Mouse (Mus musculus) liver, embryonic 13.5 days (tissue): ENCODE results near the gene Sgtb. TPM values are rescaled to one million over a fixed set of nuclear protein-coding genes. Genes with fewer than 3 reads are reported as not detected.

ENCODE experiments used
- ATAC-seq: fragments of 200-750 bp; cut with Nextera tagmentation; 2 replicates; pipeline ENCODE4 v1.8.0; 2017; ENCODE audit warnings: low read depth, mild to moderate bottlenecking, moderate number of reproducible peaks, moderate library complexity
- DNase-seq: peaks from one replicate; pipeline ENCODE4 v3.0.0; 2022
- H3K27ac ChIP-seq: fragments of 300-500 bp; sonication (generic); 2 replicates; pipeline ENCODE4 v1.5.1; 2015; ENCODE audit warnings: moderate library complexity, mild to moderate bottlenecking, inconsistent platforms
- H3K27me3 ChIP-seq: fragments of 300-500 bp; sonication (generic); 2 replicates; pipeline ENCODE4 v1.6.1; 2015; ENCODE audit warnings: mild to moderate bottlenecking, inconsistent platforms
- H3K36me3 ChIP-seq: fragments of 300-500 bp; sonication (generic); 2 replicates; pipeline ENCODE4 v1.6.1; 2015; ENCODE audit warnings: mild to moderate bottlenecking, inconsistent platforms
- H3K4me1 ChIP-seq: fragments of 300-500 bp; sonication (generic); replicated peaks from 2 replicates; pipeline ENCODE4 v1.6.1; 2015; ENCODE audit warnings: inconsistent platforms
- H3K4me2 ChIP-seq: fragments of 300-500 bp; sonication (generic); 2 replicates; pipeline ENCODE4 v1.6.1; 2015; ENCODE audit warnings: inconsistent platforms, mild to moderate bottlenecking, moderate library complexity
- H3K4me3 ChIP-seq: fragments of 300-500 bp; sonication (generic); replicated peaks from 2 replicates; pipeline ENCODE4 v1.5.1; 2015; ENCODE audit warnings: mild to moderate bottlenecking, inconsistent platforms
- H3K9ac ChIP-seq: fragments of 300-500 bp; sonication (generic); 2 replicates; pipeline ENCODE4 v1.6.1; 2015; ENCODE audit warnings: mild to moderate bottlenecking, inconsistent platforms
- H3K9me3 ChIP-seq: fragments of 300-500 bp; sonication (generic); replicated peaks from 2 replicates; pipeline ENCODE4 v1.6.1; 2016; ENCODE audit warnings: inconsistent platforms
- WGBS: fragments of 180-500 bp; shearing (Covaris S2); methylation state at CpG from one replicate; pipeline ENCODE4 v1.1.7; 2015; ENCODE audit not compliant: insufficient replicate concordance; 5-methylcytosine and 5-hydroxymethylcytosine counted together
- polyA plus RNA-seq: library from polyadenylated mRNA; unstranded; fragments of >200 nt; fragmentation: Nextera tagmentation; extraction: Ambion mirVana; gene quantifications from 2 replicates; pipeline ENCODE4 v1.2.1, GENCODE M21; 2015

Sgtb gene
- polyA plus RNA-seq: 0.62 and 0.74 TPM in 2 replicates

DNA sequence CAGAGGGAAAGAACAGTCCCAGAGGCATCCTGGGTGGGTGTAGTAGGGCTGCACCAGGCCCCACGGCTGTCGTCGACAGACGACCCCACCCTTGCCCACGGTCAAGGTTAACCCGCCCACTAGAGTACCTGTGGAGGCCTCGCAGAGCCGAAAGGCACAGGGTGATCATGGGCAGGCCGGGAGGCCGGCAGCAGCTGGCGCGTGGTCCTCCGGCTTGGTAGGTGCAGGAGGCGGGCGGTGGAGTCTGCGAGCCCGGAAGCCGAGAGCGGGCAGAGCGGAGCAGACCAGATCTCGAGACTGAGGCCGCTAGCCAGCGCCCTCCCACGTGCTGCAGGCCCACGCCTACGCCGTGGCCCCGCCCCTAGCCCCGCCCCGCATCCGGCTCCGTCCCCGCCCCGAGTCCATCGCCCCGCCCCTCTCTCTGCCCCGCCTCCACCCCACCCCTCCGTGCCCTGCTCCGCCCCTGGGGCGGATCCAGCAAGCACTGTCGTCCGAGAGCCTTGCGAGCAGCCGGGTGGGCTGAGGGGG is at the start of gene Sgtb, which contains the start of gene Nln:
Sgtb (plus strand) TSS at position 454 of the 528 bp plus-strand sequence.
Nln (minus strand) TSS at position 327 of the 528 bp plus-strand sequence.
- no peaks in the 10 kb centered on the region for H3K36me3 ChIP-seq
- peak within 1 kb of the TSS; percentile 87 for H3K4me2 ChIP-seq
- peak; percentile 98 for ATAC-seq
- peaks cover 26% of the 10 kb centered on the region for H3K27me3 ChIP-seq
- no peak within 1 kb of the TSS; the same call in 1 of the 2 replicates for H3K27ac ChIP-seq
- peaks cover 20% of the 10 kb centered on the region for H3K4me1 ChIP-seq
- peak; percentile 81 for DNase-seq
- H3K9me3 ChIP-seq: no peaks in the 10 kb centered on the region
- peak within 1 kb of the TSS; percentile 65 for H3K4me3 ChIP-seq
- H3K9ac ChIP-seq: peak within 1 kb of the TSS; percentile 68
- 1% methylated on average over 37 of the region's 44 CpGs for WGBS

DNA sequence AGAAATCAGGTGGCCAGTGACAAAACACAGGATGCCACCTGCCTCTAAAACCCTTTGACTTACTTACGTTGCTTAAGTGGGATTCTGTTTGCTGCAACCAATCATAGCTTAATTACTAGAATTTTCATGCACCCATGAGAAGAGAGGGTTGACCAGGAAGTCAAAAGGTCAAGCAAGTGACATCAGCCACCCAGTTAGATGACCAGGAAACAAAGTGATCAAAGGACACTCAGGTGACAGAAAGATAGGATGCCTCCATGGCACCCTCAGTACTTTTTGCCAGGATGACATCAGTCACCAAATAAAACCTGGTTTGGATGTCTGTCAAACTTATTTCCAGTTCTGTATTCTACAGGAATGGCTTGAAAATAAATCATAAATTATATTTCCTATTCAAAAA is 49.3 kb upstream of the Sgtb start:
- H3K4me3 ChIP-seq: no peak overlapping the region
- no peaks in the 10 kb centered on the region for H3K9me3 ChIP-seq
- no peak overlapping the region for H3K27ac ChIP-seq
- DNase-seq (no peak), ATAC-seq (no peak)
- H3K4me1 ChIP-seq: peaks cover 4% of the 10 kb centered on the region; the same call in 1 of the 2 replicates
- no peaks in the 10 kb centered on the region for H3K36me3 ChIP-seq
- no peak overlapping the region for H3K9ac ChIP-seq
- no peak overlapping the region for H3K4me2 ChIP-seq
- no peaks in the 10 kb centered on the region for H3K27me3 ChIP-seq
- WGBS: 80% methylated on average over 1 of the region's 1 CpGs

DNA sequence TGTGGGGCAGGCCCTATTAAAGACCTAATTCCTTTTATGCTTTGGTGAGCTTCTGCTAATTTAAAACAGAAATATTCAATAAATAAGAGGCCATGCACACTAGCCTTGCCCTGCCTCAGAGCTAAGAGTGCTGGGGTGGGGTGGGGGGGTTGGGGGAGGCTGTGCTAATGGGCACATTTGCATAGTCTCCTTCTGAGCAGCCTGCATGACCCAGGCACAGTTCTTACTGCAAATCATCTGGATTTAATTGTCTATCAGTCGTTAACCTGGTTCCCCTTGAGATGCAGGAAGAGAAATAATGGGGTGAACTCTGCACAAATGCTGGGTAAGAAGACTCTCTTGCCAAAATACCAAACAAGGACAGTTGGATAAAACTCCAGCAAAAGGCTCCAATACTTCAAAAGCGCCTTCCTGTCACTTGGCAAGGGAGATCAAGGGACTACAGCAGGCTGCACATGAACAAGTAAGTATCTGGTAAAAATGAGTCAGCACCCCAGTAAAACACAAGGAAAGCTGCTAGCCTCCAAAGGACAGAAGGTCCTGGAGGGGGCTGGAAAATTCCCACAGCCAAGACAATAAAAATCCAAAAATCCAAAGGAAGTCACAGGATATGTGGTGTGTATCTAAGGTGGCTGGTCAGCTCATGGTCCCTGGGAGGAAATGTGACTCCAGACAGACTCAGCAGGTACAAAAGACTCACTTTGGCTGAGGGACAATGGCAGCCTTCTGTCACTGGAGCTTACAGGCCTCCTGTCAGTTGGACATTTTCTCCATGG is 47.4 kb upstream of the Sgtb start:
- DNase-seq (no peak), ATAC-seq (no peak)
- H3K4me1 ChIP-seq: peaks cover 4% of the 10 kb centered on the region; the same call in 1 of the 2 replicates
- H3K27me3 ChIP-seq: no peaks in the 10 kb centered on the region
- 73% methylated on average over 2 of the region's 2 CpGs for WGBS
- no peak overlapping the region for H3K9ac ChIP-seq
- H3K4me3 ChIP-seq: no peak overlapping the region
- H3K27ac ChIP-seq: no peak overlapping the region
- no peaks in the 10 kb centered on the region for H3K36me3 ChIP-seq
- no peaks in the 10 kb centered on the region for H3K9me3 ChIP-seq
- no peak overlapping the region for H3K4me2 ChIP-seq

DNA sequence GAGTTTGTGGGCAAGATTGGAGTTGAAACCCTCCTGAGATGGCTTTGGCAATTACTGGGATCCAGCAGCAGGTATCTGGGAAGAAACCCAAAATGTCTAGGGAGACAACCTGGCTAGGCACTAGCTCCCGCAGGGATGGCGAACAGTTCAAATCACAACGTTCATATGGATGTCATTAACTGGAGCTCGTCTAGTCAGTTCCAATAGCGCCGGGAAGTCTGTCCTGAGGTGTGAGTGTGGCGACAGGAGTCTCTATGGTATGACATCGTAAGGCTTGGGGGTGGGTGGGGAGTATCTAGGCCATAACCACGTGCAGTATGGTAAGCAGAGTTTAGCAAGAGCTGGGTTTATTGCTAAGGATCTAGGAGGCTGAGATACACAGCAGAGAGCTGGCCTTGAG is 46.5 kb upstream of the Sgtb start:
- peaks cover 4% of the 10 kb centered on the region; the same call in 1 of the 2 replicates for H3K4me1 ChIP-seq
- 84% methylated on average over 9 of the region's 9 CpGs for WGBS
- no peak for ATAC-seq
- H3K27ac ChIP-seq: no peak overlapping the region
- no peaks in the 10 kb centered on the region for H3K9me3 ChIP-seq
- no peak overlapping the region for H3K4me3 ChIP-seq
- H3K36me3 ChIP-seq: no peaks in the 10 kb centered on the region
- H3K4me2 ChIP-seq: no peak overlapping the region
- no peak overlapping the region for H3K9ac ChIP-seq
- H3K27me3 ChIP-seq: no peaks in the 10 kb centered on the region
- DNase-seq: no peak

DNA sequence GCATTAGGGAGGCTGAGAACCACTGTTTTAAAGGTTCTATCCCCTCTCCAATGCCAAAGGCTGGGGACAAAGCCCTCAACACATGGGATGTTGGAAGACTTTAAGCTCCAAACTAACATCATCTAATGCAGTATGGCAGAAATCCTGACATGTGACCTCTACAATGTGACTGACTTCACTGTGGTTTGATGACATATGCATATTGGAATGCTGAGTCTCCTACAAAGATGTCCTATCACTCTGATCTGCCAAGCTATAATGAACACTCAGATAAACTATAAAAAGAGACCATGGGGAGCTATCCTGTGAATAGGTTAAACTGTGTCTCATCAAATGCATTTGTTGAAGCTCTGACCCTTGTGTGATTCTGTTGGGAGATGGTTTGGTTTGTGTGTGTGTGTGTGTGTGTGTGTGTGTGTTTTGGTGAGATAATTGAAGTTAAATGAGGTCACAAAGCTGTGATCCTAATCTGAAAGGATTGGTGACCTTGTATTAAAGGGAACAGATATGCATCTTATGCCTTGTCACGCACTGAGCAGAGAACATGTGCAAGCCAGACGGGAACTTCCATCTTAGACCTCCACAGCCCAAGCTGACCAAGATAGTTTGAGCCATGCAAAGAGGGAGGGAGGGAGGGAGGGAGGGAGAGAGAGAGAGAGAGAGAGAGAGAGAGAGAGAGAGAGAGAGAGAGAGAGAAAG is 43.7 kb upstream of the Sgtb start:
- 73% methylated on average over 2 of the region's 2 CpGs for WGBS
- H3K27me3 ChIP-seq: no peaks in the 10 kb centered on the region
- no peak overlapping the region for H3K27ac ChIP-seq
- H3K9ac ChIP-seq: no peak overlapping the region
- DNase-seq (no peak), ATAC-seq (no peak)
- H3K4me3 ChIP-seq: no peak overlapping the region
- H3K9me3 ChIP-seq: no peaks in the 10 kb centered on the region
- no peak overlapping the region for H3K4me2 ChIP-seq
- 0 out of 2 replicates have a peak, but pooled peaks cover 4% of the 10 kb centered on the region for H3K36me3 ChIP-seq
- H3K4me1 ChIP-seq: no peaks in the 10 kb centered on the region

DNA sequence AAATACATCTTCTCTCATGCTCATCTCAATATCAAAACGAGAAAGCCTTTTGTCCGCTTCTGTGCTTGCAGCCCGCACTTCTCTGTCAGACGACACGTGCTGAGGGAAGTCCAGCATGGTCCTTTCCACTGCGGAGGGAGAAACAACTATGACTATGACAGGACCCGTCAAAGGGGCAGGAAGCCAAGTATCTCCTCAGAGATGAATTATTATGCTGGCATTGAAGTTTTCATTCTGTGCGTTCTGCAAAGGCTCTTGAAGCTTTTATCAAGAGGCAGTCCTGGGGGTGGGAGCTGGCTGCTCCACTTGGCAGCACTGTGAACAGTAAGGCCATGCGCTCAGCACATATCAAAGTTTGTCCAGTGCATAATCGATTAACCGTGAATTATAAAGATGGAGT is 40.3 kb upstream of the Sgtb start:
- H3K4me3 ChIP-seq: no peak overlapping the region
- no peaks in the 10 kb centered on the region for H3K9me3 ChIP-seq
- no peaks in the 10 kb centered on the region for H3K27me3 ChIP-seq
- H3K36me3 ChIP-seq: 0 out of 2 replicates have a peak, but pooled peaks cover 4% of the 10 kb centered on the region
- H3K4me2 ChIP-seq: no peak overlapping the region
- ATAC-seq: no peak
- H3K4me1 ChIP-seq: peaks cover 6% of the 10 kb centered on the region
- DNase-seq: no peak
- 83% methylated on average over 11 of the region's 11 CpGs for WGBS
- H3K9ac ChIP-seq: no peak overlapping the region
- no peak overlapping the region for H3K27ac ChIP-seq

DNA sequence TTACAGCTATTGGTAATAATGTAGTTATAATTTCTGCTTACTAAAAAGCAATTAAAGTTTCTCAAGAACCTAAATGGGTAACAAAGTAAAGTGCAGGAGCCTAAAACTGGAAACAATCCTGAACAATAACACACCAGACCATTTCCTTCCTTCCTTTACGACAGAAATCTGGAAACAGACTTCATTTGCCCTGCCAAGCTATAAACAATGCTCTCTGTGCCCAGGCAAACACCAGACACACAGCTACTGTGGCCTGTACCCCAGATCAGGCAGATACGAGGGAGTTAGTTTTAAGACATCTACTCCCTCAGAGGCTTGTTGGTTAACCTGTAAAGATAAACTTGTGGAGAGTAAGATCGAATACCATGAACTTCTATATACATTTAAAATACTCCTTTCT is 38.8 kb upstream of the Sgtb start:
- Histone ChIP-seq H3K4me3 (no peak overlapping the region), H3K27ac (no peak overlapping the region), H3K27me3 (no peaks in the 10 kb centered on the region), H3K9ac (no peak overlapping the region), H3K36me3 (0 out of 2 replicates have a peak, but pooled peaks cover 4% of the 10 kb centered on the region), H3K9me3 (no peaks in the 10 kb centered on the region), H3K4me2 (no peak overlapping the region), H3K4me1 (peaks cover 12% of the 10 kb centered on the region)
- DNase-seq: no peak
- WGBS: 57% methylated on average over 3 of the region's 3 CpGs
- ATAC-seq: no peak

DNA sequence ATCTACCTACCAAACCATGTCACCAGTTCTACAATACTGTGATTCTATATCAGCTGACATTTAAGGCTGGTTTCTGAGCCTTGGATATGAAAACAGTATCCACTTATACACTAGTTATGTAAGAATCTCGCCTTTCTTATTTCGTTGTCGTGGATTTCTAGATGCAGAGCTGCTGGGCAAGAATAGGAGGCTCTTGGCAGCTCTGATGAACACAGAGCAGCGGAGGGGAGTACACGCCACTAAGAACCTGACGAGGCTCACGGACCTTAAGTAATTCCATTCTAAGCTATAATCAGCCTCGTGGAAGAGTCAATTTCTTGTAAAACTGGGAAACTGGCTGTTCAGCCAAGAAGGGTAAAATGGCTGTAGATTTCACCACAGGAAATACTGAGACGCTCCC is 37.2 kb upstream of the Sgtb start:
- H3K27me3 ChIP-seq: no peaks in the 10 kb centered on the region
- H3K27ac ChIP-seq: no peak overlapping the region
- DNase-seq: no peak
- H3K4me3 ChIP-seq: no peak overlapping the region
- no peak overlapping the region for H3K9ac ChIP-seq
- no peak overlapping the region for H3K4me2 ChIP-seq
- H3K9me3 ChIP-seq: no peaks in the 10 kb centered on the region
- 79% methylated on average over 9 of the region's 9 CpGs for WGBS
- H3K36me3 ChIP-seq: 0 out of 2 replicates have a peak, but pooled peaks cover 4% of the 10 kb centered on the region
- no peak for ATAC-seq
- peaks cover 12% of the 10 kb centered on the region for H3K4me1 ChIP-seq

DNA sequence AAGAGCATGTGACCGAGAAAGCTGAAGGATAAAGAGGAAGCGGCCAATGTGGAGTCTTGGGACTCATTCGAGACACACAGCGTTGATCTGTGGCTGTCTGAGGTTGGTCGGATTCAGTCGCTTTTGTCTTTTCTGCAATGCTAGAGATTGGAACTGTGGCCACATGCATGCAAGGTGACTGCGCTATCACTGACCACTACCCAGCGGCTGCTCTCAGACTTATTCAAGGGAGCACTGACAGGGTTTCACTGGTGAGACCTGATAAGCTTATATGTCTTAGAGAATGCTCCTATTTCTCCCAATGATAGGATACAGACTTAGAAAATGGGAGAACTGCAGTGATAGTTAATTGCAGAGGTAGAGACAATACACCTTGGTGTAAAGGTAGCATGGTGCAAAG is 35.3 kb upstream of the Sgtb start:
- ATAC-seq (peak; percentile 61), DNase-seq (no peak)
- 42% methylated on average over 8 of the region's 8 CpGs for WGBS

DNA sequence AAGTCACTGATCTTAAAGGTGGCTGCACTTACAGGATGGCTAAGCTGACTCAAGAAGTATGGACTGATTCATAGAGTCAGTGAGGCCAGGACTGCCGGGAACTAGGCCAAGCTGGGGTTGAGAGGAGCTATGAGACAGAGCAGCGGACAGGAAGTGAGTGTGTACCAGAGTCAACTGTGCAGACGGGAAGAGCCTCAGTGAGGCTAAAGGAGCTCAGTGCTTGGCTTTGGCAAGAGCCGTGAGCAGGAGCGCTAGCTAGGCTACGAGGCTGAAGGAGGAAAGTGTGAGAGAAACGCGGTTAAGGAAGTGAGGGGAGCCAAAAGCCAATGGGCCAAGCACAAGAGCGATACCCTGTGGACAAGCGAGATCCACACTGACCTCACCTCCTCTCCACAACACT is 34.8 kb upstream of the Sgtb start:
- Histone ChIP-seq H3K9me3 (no peaks in the 10 kb centered on the region), H3K36me3 (no peaks in the 10 kb centered on the region), H3K4me1 (peaks cover 12% of the 10 kb centered on the region), H3K4me2 (no peak overlapping the region), H3K4me3 (no peak overlapping the region), H3K27ac (no peak overlapping the region), H3K9ac (no peak overlapping the region), H3K27me3 (no peaks in the 10 kb centered on the region)
- WGBS: 53% methylated on average over 10 of the region's 10 CpGs
- DNase-seq (no peak), ATAC-seq (peak; percentile 43)

More for the DNA sequence above, 35.3 kb upstream of the Sgtb start:
- Histone ChIP-seq H3K9me3 (no peaks in the 10 kb centered on the region), H3K4me3 (no peak overlapping the region), H3K36me3 (no peaks in the 10 kb centered on the region), H3K27ac (no peak overlapping the region), H3K4me1 (peaks cover 12% of the 10 kb centered on the region), H3K27me3 (no peaks in the 10 kb centered on the region), H3K4me2 (no peak overlapping the region), H3K9ac (no peak overlapping the region)

DNA sequence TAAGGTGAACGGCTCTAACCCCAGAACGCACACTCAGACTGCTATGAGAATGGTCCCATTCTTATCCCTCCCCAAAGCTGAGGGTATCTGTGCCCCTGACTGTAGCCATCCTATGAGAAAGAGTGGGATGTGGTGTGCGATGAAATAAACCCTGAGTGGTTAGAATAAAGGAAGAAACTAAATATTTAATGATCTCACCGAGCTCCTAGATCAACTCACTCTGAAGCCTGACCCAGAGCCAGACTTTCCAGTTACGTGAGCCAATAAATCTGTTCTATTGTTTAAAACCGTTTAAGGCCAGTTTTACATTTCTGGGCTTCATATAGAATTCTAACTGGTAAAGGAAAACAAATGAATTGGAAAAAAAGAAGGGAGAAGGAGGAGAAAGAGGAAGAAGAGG is 32.5 kb upstream of the Sgtb start:
- Histone ChIP-seq H3K36me3 (no peaks in the 10 kb centered on the region), H3K4me2 (no peak overlapping the region), H3K4me1 (peaks cover 12% of the 10 kb centered on the region), H3K9ac (no peak overlapping the region), H3K4me3 (no peak overlapping the region), H3K9me3 (no peaks in the 10 kb centered on the region), H3K27me3 (no peaks in the 10 kb centered on the region), H3K27ac (no peak overlapping the region)
- ATAC-seq: no peak
- no peak for DNase-seq
- WGBS: 78% methylated on average over 6 of the region's 6 CpGs
